Mouse (Mus musculus): ENCODE results near the gene Gpank1. TPM values are rescaled to one million over a fixed set of nuclear protein-coding genes. Genes with fewer than 3 reads are reported as not detected.
A peak's percentile ranks its signal among the peaks of the same experiment; 100 is the strongest.

Gpank1 gene
- total RNA-seq, 2 experiments from 2014 or later, result 7.0 to 7.9 TPM

DNA sequence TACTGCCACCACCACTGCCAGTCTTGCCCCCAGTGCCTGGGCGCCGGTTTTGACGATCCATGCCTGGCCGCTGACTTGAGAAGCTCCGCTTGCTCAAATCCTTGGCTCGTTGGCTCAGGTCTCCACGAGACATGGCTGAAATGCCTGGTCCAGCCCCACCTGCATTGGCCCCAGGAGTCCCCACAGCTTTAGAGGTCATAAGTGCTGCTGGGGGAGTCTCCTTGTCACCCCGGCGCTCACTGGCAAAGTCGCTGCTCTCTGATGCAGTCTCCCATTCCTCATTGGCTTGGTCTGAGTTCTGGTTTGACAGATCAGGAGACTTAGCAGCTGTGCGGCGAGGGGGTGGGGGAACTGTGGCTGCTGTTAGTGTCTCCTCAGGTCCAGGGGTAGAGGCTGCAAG lies 34.2 kb downstream of the Gpank1 start:
- DNase-seq, result no peak
- intact Hi-C loops (cut with DNase I; ENCODE audit: low total_unique reads), result no loop called here

GRCm38 (mm10) chr17:35156461-35157200 lies 35.4 kb downstream of the Gpank1 start:
- no peak for DNase-seq
- intact Hi-C loops (cut with DNase I; ENCODE audit: low total_unique reads), result no loop called here

- intact Hi-C loops (cut with DNase I; ENCODE audit: low total_unique reads), result no loop called here
- no peak for DNase-seq
These were observed 36.0 kb downstream of the Gpank1 start for GRCm38 (mm10) chr17:35157254-35157653.

GRCm38 (mm10) chr17:35157661-35158175 lies 36.5 kb downstream of the Gpank1 start:
- no peak for DNase-seq
- intact Hi-C loops (cut with DNase I; ENCODE audit: low total_unique reads), result no loop called here

GRCm38 (mm10) chr17:35158850-35159593 lies 37.8 kb downstream of the Gpank1 start:
- no peak for DNase-seq
- intact Hi-C loops (cut with DNase I; ENCODE audit: low total_unique reads), result no loop called here

- intact Hi-C loops (cut with DNase I; ENCODE audit: low total_unique reads), result no loop called here
- DNase-seq, result no peak
These were observed 38.4 kb downstream of the Gpank1 start for GRCm38 (mm10) chr17:35159638-35160037.

DNA sequence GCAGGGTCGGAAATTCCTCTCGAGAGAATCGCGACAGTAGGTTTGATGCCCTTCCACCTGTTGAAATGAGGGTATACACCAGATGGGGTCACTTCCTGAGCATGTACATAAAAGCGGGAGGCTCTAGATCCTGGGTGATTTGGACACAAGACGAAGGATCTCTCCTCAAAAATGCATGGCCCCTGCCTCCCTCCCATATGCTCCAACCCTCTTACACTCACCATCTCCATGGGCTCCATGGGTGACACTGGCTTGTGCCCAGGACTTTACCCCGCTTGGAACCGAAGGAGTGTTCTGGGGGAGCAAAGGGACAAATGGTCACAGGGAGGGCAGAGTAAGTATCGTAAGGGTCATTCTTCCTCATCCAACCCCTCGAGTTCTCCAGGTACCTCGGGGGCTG lies 40.2 kb downstream of the Gpank1 start:
- intact Hi-C loops (cut with DNase I; ENCODE audit: low total_unique reads), result no loop called here
- no peak for DNase-seq

DNA sequence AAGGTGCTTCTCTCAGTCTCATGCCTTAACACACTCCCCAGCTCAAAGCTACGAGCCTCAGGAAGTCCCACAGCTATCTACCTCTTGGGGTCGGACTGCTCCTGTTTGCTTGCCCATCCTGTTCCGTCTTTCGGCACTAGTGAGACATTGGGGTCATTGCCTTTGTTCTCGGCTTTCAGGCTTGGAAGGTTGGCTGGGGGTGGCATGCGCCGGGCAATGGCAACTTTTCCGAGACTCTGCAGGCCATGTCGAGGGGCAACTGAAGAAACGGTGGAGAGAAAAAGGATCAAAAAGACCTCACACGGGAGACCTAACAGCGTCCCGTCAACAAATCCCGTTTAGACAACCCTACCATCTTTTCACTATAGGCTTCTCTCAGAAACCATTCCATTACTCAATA lies 40.9 kb downstream of the Gpank1 start:
- no peak for DNase-seq
- intact Hi-C loops (cut with DNase I; ENCODE audit: low total_unique reads), result no loop called here

DNA sequence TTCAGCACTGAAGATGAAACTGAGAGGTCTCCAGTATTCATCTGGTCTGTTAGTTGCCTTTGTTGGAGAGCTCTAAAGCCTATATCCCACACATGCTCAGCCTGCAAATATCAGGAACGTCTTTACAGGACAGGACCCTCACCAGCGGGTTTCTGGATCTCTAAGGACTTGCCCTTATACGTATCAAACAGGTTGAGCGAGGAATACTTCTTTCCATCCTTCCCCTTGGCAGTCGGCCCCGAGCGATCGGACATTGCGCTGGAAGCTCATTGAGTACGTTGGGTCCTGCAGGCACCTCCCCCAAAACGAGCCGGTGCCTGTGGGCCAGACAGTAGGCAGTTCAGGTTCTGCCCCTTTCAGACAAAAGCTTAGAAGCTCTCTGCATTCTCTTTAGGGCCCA lies 41.5 kb downstream of the Gpank1 start:
- intact Hi-C loops (cut with DNase I; ENCODE audit: low total_unique reads), result no loop called here
- no peak for DNase-seq

DNA sequence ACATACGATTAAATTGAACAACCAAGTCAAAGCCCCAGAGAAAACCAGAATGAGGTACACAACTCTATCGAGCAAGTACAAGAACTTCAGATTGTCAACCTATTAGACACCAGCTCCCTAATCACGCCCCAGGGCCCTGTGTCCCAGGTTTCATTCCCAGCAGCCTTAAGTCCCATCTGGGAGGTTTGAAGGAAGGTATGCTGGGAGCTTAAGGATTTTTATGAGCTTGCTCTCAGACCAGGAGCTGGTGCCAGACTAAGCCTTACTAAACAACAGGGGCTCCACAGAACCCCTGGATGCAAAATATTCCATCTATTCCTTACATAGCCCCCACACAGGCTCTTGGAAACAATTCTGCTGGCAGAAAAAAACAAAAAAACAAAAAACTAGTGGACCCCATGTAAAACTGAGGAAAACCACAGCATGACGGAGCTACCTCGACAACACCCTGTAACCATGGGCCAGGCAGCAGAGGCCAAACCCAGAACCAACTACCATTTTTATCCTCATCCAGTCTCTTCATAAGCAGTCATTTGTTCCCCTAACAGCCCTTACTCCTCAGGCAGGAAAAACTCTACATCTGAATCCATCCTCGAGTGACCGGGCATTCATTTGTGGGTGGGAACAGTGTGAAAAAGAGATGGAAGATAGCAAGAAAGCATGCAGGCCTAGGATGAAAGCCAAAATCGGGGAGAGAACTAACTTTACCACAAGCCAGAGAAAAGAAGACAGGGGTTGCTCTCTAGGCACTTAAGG lies 42.2 kb downstream of the Gpank1 start:
- DNase-seq, result no peak
- intact Hi-C loops (cut with DNase I; ENCODE audit: low total_unique reads), result no loop called here

DNA sequence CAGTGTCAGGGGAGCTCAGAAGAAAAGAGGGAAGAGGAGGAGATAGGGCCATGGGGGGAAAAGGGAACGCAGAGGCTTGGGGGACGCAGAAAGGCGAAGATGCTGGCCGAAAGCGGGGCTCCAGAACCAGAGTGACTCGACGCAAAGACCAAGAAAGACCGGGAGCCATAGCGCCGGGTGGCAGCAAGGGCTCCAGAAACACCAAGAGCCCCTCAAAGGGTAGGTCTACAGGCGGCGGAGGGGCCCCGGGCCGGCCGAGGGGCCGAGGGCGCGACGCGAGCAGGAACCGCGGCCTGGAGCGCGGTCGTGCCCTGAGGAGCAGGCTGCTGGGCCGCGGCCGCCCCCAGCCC lies 42.9 kb downstream of the Gpank1 start:
- intact Hi-C loops (cut with DNase I; ENCODE audit: low total_unique reads), result no loop called here
- no peak for DNase-seq

DNA sequence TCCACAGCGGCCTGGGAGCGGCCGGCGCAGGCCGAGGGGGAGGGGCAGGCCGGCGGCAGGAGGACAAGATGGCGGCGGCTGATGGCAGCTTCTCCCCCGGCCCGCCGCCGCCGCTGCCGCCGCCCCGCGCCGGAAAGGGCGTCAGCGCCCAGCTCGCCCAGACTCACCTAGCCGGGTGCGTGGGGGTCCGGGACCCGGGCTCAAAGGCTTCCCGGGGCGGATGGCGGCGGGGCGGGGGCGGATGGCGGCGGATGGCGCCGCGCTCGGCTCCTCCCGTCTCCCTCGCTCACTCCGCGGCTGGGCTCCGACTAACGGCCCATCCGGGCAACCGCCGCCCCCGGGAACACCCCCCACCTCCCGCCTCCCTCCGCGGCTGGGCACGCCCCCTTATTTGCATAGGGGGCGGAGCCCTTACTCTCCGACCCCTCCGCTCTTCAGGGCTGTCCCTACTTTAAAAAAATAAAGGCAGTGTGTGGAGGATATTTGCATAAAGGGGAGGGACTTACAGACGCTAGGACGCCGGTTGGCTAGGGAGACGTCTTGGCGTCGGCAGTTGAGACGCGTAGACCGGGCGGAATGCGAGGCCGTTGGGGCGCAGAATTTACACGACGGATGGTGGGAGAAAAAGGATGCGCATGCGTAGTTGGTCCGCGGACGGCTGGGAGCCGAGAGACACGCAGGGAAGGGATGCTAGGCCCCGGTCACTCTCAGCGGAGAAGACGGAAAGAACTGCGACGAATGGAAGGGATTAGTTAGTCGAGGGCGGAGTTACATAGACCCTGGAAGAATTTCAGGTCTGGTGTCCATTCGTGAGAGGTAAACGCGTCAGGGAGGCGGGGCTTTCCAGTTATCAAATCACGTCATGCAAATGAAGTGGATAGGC lies 43.6 kb downstream of the Gpank1 start, which contains the start of gene Prrc2a:
TSS of gene Prrc2a (minus strand) at position 330 of the 883 bp plus-strand sequence.
- intact Hi-C loops (cut with DNase I; ENCODE audit: low total_unique reads), result no loop called here
- DNase-seq, result peak; percentile 98

GRCm38 (mm10) chr17:35165451-35166155 lies 44.3 kb downstream of the Gpank1 start:
- intact Hi-C loops (cut with DNase I; ENCODE audit: low total_unique reads), result no loop called here
- no peak for DNase-seq

GRCm38 (mm10) chr17:35166352-35167035 lies 45.2 kb downstream of the Gpank1 start:
- intact Hi-C loops (cut with DNase I; ENCODE audit: low total_unique reads), result no loop called here
- DNase-seq, result no peak

GRCm38 (mm10) chr17:35167794-35168193 lies 46.5 kb downstream of the Gpank1 start:
- intact Hi-C loops (cut with DNase I; ENCODE audit: low total_unique reads), result no loop called here
- no peak for DNase-seq

DNA sequence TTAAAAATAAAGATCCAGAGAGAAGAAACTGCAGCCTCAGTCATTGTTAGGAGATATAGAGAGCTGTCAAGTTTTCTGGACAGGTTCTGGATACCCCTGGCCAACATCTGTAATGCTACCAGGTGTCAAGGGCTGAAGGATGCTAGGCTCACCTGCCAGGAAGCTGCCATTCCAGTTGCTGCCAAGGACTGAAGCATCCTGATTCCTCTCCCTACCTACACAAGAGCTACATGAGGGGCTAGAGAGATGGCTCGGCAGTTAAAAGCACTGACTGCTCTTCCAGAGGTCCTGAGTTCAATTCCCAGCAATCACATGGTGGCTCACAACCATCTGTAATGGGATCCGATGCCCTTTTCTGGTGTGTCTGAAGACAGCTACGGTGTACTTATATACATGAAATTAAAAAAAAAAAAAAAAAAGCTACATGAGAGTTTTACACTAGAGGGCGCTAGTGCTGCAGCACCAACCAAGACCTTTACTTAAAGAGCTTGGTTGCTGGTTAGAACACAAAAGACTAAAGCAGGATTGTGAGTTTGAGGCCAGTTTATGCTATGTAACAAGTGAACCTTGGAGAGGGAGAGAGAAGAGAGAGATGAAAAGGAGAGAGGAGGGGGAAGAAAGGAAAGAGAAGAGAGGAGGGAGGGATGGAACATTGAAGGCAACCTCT lies 47.4 kb downstream of the Gpank1 start:
- intact Hi-C loops (cut with DNase I; ENCODE audit: low total_unique reads), result no loop called here
- DNase-seq, result no peak

- DNase-seq, result no peak
- intact Hi-C loops (cut with DNase I; ENCODE audit: low total_unique reads), result no loop called here
These were observed 51.4 kb downstream of the Gpank1 start for GRCm38 (mm10) chr17:35172445-35173234.
